Mouse (Mus musculus): ENCODE measurements around the gene Ncf4. TPM values are rescaled to one million over a fixed set of nuclear protein-coding genes. Genes with fewer than 3 reads are reported as not detected.
A peak's percentile ranks its signal among the peaks of the same experiment; 100 is the strongest.
"Not testable (repeated sequence)": the region's sequence is repeated elsewhere in the genome, so short reads cannot be mapped to it uniquely, and the experiment has no call there.

Ncf4 gene
- total RNA-seq, 2 experiments from 2014 or later = 266 to 392 TPM

- peak; percentile 41 for ATAC-seq (ENCODE audit: poor library complexity, severe bottlenecking)
These were observed 3.8 kb downstream of the Ncf4 start for GRCm38 (mm10) chr15:78248410-78248809.

DNA sequence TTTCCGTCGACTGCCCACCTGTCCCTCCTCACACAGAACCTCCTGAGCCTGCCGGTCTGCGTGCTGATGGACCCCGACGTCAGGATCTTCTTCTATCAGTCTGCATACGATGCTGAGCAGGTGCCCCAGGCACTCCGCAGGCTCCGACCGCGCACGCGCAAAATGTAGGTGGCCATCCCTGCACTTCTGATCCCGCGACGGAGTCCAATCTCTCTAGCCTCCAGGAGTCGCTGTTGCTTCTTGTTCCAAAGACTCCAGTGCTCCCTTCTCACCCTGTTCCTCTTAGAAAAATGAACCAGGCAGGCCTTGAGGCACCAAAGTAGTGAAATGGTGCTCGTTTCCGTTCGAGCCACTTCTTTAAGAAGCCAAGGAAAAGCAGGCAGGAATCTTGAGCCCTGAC lies 10.2 kb downstream of the Ncf4 start:
- ATAC-seq (ENCODE audit: poor library complexity, severe bottlenecking) = no peak

DNA sequence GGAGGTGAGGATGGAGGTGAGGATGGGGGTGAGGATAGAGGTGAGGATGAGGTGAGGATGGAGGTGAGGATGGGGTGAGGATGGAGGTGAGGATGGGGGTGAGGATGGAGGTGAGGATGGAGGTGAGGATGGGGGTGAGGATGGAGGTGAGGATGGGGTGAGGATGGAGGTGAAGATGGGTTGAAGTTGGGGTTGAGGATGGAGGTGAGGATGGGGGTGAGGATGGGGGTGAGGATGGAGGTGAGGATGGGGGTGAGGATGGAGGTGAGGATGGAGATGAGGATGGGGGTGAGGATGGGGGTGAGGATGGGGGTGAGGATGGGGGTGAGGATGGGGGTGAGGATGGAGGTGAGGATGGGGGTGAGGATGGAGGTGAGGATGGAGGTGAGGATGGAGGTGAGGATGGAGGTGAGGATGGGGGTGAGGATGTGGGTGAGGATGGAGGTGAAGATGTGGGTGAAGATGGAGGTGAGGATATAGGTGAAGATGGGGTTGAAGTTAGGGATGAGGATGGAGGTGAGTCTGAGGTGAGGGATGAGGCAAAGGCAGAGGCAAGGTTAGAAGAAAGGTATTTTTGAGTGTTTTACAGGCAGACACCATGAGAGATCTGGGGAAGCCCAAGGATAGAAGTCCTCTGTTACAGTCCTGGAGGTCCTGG lies 12.1 kb downstream of the Ncf4 start:
- not testable (repeated sequence) for ATAC-seq (ENCODE audit: poor library complexity, severe bottlenecking)

DNA sequence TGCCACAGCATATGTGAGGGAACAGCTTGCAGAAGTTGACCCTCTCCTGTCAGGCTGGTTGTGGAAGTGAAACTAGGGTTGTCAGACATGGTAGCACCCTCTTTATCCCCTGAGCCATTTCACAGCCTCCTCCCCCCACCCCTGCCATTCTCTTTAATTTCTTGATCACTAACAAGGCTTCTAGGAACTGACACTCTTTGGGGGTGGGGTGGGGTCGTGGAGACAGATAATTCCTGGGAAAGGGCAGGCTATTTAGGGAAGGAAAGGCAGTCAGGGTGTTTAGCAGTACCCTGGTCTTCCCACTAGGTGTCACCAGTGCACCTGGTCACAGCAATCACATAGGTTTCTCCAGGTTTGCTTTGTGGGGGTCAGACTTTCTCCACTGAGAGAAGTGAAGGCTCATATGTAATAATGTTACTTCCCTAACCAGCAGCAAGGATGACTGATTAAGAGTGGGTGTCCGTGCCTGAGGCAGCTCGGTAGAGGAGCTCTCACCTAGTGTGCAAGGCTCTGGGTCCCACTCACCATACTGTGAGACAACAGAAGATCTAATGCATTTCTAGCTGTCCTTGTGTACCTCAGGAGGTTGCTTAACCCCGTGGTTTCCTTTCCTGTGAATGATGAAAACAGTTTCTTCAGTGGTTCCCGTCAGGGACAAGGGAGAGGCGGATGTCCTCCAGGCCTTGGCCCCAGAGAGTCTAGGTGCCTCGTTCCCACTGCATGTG lies 12.9 kb downstream of the Ncf4 start:
- ATAC-seq (ENCODE audit: poor library complexity, severe bottlenecking) = peak; percentile 71

- peak; percentile 87 for ATAC-seq (ENCODE audit: poor library complexity, severe bottlenecking)
These were observed 13.8 kb downstream of the Ncf4 start for GRCm38 (mm10) chr15:78258246-78258865.

DNA sequence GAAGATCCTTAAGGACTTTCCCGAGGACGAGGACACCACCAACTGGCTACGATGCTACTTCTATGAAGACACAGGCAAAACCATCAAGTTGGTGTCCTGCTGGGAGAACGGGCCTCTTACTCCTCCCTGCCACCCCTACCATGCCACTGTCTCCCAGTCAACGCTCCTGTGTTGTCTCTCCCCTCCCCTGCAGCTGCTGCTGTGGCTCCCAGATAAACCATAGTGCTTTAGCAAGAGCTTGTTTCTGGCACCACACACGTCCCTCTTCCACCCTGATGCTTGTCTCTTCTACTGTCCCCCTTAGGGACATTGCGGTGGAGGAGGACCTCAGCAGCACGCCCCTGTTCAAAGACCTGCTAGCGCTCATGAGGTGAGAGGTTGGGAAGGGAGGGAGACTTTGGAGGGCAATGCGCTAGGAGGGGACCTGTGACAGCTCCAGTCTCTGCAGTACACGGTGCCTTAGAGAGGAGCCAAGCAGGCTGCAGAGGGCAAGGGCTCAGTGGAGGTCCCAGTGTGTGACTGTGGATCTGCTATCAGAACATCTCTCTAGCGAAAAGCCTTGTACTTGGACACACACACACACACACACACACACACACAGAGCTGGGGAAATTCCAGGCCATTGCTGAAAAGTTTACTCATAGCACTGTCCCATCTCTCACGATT lies 16.2 kb downstream of the Ncf4 start:
- no peak for ATAC-seq (ENCODE audit: poor library complexity, severe bottlenecking)

- ATAC-seq (ENCODE audit: poor library complexity, severe bottlenecking) = no peak
These were observed 18.7 kb downstream of the Ncf4 start for GRCm38 (mm10) chr15:78263286-78263685.

GRCm38 (mm10) chr15:78267441-78267840 lies 22.8 kb downstream of the Ncf4 start:
- no peak for ATAC-seq (ENCODE audit: poor library complexity, severe bottlenecking)

- peak; percentile 95 for ATAC-seq (ENCODE audit: poor library complexity, severe bottlenecking)
These were observed 23.3 kb downstream of the Ncf4 start for GRCm38 (mm10) chr15:78267865-78268264.

GRCm38 (mm10) chr15:78271208-78271607 lies 26.6 kb downstream of the Ncf4 start:
- ATAC-seq (ENCODE audit: poor library complexity, severe bottlenecking) = no peak

DNA sequence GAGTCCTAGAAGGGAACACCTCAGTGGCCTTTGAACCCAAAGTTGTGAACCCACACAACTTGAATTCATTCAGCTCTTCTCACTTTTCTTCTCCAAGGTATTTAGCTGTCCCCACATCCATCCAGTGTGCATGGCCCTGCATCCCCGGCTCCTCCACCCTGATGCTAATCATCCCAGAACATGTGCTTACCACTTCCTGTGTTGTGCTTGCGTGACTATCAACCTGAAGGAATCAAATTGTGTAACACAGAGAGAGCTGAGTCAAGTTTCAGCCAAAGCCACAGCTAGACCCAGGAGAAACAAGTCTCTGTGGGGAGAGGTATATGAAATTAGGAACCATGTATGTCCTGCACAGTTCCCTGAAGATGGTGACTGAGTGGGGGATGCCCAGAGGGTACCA lies 33.7 kb downstream of the Ncf4 start:
- ATAC-seq (ENCODE audit: poor library complexity, severe bottlenecking) = peak; percentile 77

GRCm38 (mm10) chr15:78287941-78288340 lies 43.3 kb downstream of the Ncf4 start:
- ATAC-seq (ENCODE audit: poor library complexity, severe bottlenecking) = no peak

DNA sequence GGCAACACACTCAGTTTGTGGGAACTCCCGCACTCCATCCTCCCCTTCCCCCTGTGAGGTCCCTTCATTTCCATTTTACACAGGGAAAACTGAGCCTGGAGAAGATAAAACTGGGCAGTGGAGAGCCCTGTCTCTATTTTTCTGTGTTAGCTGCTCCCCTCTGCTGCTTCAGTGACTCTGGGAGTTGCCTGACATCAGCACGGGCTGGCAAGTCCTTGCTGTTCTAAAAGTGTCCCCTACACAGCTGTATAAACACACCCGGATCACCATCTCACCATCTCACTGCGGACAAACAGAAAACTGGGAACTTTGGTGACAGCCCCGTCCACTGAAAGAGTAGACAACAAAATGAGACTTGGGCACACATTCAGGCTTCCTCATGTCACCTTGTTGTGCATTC lies 45.2 kb downstream of the Ncf4 start:
- ATAC-seq (ENCODE audit: poor library complexity, severe bottlenecking) = not testable (repeated sequence)

DNA sequence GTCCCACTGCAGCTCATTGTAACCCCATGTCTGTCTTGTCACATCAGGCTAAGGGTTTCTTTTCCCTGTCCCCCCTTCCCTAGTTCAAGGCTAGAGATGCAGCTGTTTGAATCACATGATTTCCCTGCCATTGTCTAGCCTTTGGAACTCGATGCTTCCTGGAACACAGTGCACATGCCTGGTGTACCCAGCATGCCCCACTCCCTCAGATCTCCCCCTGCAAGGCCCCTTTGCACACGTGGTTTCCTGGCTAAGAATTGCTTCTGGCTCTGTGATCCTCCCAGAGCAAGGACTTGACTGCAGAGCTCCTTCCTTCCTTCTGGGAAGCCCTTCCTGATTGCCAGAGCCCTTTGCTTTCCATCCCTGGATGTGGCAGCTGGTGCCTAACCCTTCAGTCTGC lies 48.6 kb downstream of the Ncf4 start:
- not testable (repeated sequence) for ATAC-seq (ENCODE audit: poor library complexity, severe bottlenecking)

- no peak for ATAC-seq (ENCODE audit: poor library complexity, severe bottlenecking)
These were observed 49.1 kb downstream of the Ncf4 start for GRCm38 (mm10) chr15:78293716-78294115.

GRCm38 (mm10) chr15:78298558-78298957 lies 54.0 kb downstream of the Ncf4 start:
- ATAC-seq (ENCODE audit: poor library complexity, severe bottlenecking) = peak; percentile 45; the same call in 1 of the 2 replicates

DNA sequence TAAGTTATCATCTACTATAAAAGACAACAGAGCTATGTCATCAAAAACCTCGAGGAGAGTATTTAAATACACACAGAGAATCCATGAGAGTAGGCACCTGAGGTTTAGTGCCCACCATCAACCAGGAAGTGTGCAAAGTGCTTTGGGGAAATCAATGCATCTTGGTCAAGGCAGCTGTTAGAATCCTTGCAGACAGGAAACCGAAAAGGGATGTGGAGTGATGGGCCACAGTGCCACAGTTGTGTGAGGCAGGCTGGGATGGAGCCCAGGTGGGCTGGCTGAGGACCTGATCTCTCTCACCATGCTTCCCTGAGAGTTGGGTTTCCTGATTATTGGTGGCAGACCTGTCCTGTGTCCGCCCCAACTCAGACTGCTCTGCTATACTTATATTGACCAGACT lies 55.0 kb downstream of the Ncf4 start:
- ATAC-seq (ENCODE audit: poor library complexity, severe bottlenecking) = peak; percentile 47

- no peak for ATAC-seq (ENCODE audit: poor library complexity, severe bottlenecking)
These were observed 56.2 kb downstream of the Ncf4 start for GRCm38 (mm10) chr15:78300773-78301172.

GRCm38 (mm10) chr15:78302718-78303117 lies 58.1 kb downstream of the Ncf4 start:
- ATAC-seq (ENCODE audit: poor library complexity, severe bottlenecking) = no peak

GRCm38 (mm10) chr15:78303665-78304233 lies 59.1 kb downstream of the Ncf4 start:
- ATAC-seq (ENCODE audit: poor library complexity, severe bottlenecking) = no peak

DNA sequence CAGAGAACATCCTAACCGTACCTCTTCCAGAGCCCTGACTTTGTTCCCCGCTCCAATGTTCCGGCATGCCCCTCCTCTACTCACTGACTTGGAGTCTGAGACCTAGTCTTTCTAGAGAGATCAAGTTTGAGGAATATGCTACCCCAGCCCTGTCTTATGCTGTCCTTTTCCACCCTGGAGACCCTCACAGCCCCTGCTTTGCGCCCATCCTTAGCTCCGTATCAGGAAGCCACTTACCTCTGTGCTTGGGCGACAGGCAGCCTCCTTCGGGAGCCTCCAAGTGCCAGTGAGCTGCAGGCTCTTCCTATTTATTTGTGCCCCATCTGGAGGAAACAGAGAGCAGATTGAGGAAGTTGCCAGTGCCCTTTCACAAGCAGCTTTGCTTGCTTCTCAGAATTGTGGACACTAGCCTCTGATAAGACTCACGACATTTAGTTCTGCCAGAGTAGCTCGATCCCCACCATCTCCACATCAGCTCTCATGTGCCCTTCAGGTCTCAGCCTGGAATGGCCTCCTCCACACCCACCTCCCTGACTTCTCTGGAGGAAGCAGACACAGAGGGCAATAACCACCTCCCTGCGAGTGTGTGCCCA lies 60.8 kb downstream of the Ncf4 start, which contains the start of gene Csf2rb2:
Gene Csf2rb2, minus strand, starts transcription at position 381 of the 593 bp plus-strand sequence.
- ATAC-seq (ENCODE audit: poor library complexity, severe bottlenecking) = peak; percentile 87
